Mouse (Mus musculus) embryonic facial prominence, embryonic 14.5 days (tissue): Measurements from ENCODE around the gene Slc22a14. TPM values are rescaled to one million over a fixed set of nuclear protein-coding genes. Genes with fewer than 3 reads are reported as not detected.
A peak's percentile ranks its signal among the peaks of the same experiment; 100 is the strongest.

Experiments used
- ATAC-seq: fragments of 200-750 bp; cut with Nextera tagmentation; 2 replicates; pipeline ENCODE4 v1.8.0; 2017; ENCODE audit warnings: low read depth, moderate number of reproducible peaks, moderate TSS enrichment
- DNase-seq: peaks from one replicate; pipeline ENCODE4 v3.0.0-alpha.2; 2015; ENCODE audit warnings: low spot score
- H3K27ac ChIP-seq: fragments of 300-500 bp; sonication (generic); replicated peaks from 2 replicates; pipeline ENCODE4 v1.5.1; 2014; ENCODE audit warnings: low read depth, mild to moderate bottlenecking, low read length, moderate library complexity
- H3K27me3 ChIP-seq: fragments of 300-500 bp; sonication (generic); replicated peaks from 2 replicates; pipeline ENCODE4 v1.6.1; 2014; ENCODE audit warnings: low read length; ENCODE audit not compliant: control insufficient read depth, insufficient read depth
- H3K36me3 ChIP-seq: fragments of 300-500 bp; sonication (generic); 2 replicates; pipeline ENCODE4 v1.6.1; 2014; ENCODE audit warnings: low read length, mixed read lengths; ENCODE audit not compliant: control insufficient read depth, insufficient read depth
- H3K4me1 ChIP-seq: fragments of 300-500 bp; sonication (generic); 2 replicates; pipeline ENCODE4 v1.6.1; 2014; ENCODE audit warnings: antibody characterized with exemption, low read length; ENCODE audit not compliant: control insufficient read depth, insufficient read depth
- H3K4me2 ChIP-seq: fragments of 300-500 bp; sonication (generic); 2 replicates; pipeline ENCODE4 v1.6.1; 2014; ENCODE audit warnings: low read depth, mild to moderate bottlenecking, low read length, moderate library complexity, mixed read lengths
- H3K4me3 ChIP-seq: fragments of 300-500 bp; sonication (generic); 2 replicates; pipeline ENCODE4 v1.5.1; 2014; ENCODE audit warnings: low read depth, mild to moderate bottlenecking, low read length
- H3K9ac ChIP-seq: fragments of 300-500 bp; sonication (generic); 2 replicates; pipeline ENCODE4 v1.6.1; 2014; ENCODE audit warnings: low read depth, mild to moderate bottlenecking, low read length, moderate library complexity, mixed read lengths
- H3K9me3 ChIP-seq: fragments of 300-500 bp; sonication (generic); 2 replicates; pipeline ENCODE4 v1.6.1; 2016; ENCODE audit warnings: low read length; ENCODE audit not compliant: control insufficient read depth
- WGBS: fragments of 180-500 bp; shearing (Covaris S2); extraction: QIAGEN DNeasy Blood & Tissue Kit; methylation state at CpG from one replicate; pipeline ENCODE4 v1.1.7; 2014; 5-methylcytosine and 5-hydroxymethylcytosine counted together
- polyA plus RNA-seq: library from polyadenylated mRNA; unstranded; fragments of >200 nt; fragmentation: Nextera tagmentation; extraction: Ambion mirVana; gene quantifications from 2 replicates; pipeline ENCODE4 v1.2.1, GENCODE M21; 2014

Gene Slc22a14
- polyA plus RNA-seq, 1 experiment from 2014 or later, result not detected

GRCm38 (mm10) chr9:119254187-119254586 lies 111.2 kb downstream of the Slc22a14 start:
- Histone ChIP-seq H3K36me3 (peaks cover 62% of the 10 kb centered on the region), H3K9ac (no peak overlapping the region), H3K4me2 (no peak overlapping the region), H3K27ac (no peak overlapping the region), H3K4me1 (no peaks in the 10 kb centered on the region), H3K27me3 (no peaks in the 10 kb centered on the region), H3K9me3 (no peaks in the 10 kb centered on the region), H3K4me3 (no peak overlapping the region)
- DNase-seq, result no peak
- WGBS, result 63% methylated on average over 2 of the region's 2 CpGs
- ATAC-seq, result no peak

GRCm38 (mm10) chr9:119247996-119248395 lies 117.4 kb downstream of the Slc22a14 start:
- Histone ChIP-seq H3K9me3 (no peaks in the 10 kb centered on the region), H3K27ac (no peak overlapping the region), H3K27me3 (no peaks in the 10 kb centered on the region), H3K4me3 (no peak overlapping the region), H3K36me3 (peaks cover 41% of the 10 kb centered on the region), H3K4me1 (no peaks in the 10 kb centered on the region), H3K9ac (no peak overlapping the region), H3K4me2 (no peak overlapping the region)
- 76% methylated on average over 5 of the region's 5 CpGs for WGBS
- no peak for DNase-seq
- no peak for ATAC-seq

- ATAC-seq, result no peak
- 74% methylated on average over 5 of the region's 5 CpGs for WGBS
Observed at GRCm38 (mm10) chr9:119246826-119247225, 118.5 kb downstream of the Slc22a14 start.

GRCm38 (mm10) chr9:119243981-119244380 lies 121.4 kb downstream of the Slc22a14 start:
- no peak for ATAC-seq
- Histone ChIP-seq H3K9ac (no peak overlapping the region), H3K36me3 (peaks cover 47% of the 10 kb centered on the region), H3K4me2 (no peak overlapping the region), H3K27ac (no peak overlapping the region), H3K4me1 (no peaks in the 10 kb centered on the region), H3K4me3 (no peak overlapping the region), H3K9me3 (no peaks in the 10 kb centered on the region), H3K27me3 (no peaks in the 10 kb centered on the region)
- WGBS, result 80% methylated on average over 3 of the region's 3 CpGs
- no peak for DNase-seq

More at GRCm38 (mm10) chr9:119246826-119247225, 118.5 kb downstream of the Slc22a14 start:
- H3K9me3 ChIP-seq, result no peaks in the 10 kb centered on the region
- H3K4me1 ChIP-seq, result no peaks in the 10 kb centered on the region
- peaks cover 37% of the 10 kb centered on the region for H3K36me3 ChIP-seq
- no peak overlapping the region for H3K9ac ChIP-seq
- no peaks in the 10 kb centered on the region for H3K27me3 ChIP-seq
- DNase-seq, result peak; percentile 22
- H3K27ac ChIP-seq, result no peak overlapping the region
- no peak overlapping the region for H3K4me2 ChIP-seq
- H3K4me3 ChIP-seq, result no peak overlapping the region

- Histone ChIP-seq H3K27ac (no peak overlapping the region), H3K4me1 (no peaks in the 10 kb centered on the region), H3K4me2 (no peak overlapping the region), H3K9ac (no peak overlapping the region), H3K4me3 (no peak overlapping the region), H3K27me3 (no peaks in the 10 kb centered on the region), H3K36me3 (peaks cover 42% of the 10 kb centered on the region; the same call in 1 of the 2 replicates), H3K9me3 (no peaks in the 10 kb centered on the region)
- 86% methylated on average over 11 of the region's 11 CpGs for WGBS
- ATAC-seq (no peak), DNase-seq (no peak)
Observed at GRCm38 (mm10) chr9:119241169-119241865, 124.0 kb downstream of the Slc22a14 start.

- H3K27ac ChIP-seq, result no peak overlapping the region
- 86% methylated on average over 10 of the region's 10 CpGs for WGBS
- DNase-seq, result peak; percentile 26
- no peak overlapping the region for H3K4me2 ChIP-seq
- peak; percentile 72 for ATAC-seq
- peaks cover 40% of the 10 kb centered on the region; the same call in 1 of the 2 replicates for H3K36me3 ChIP-seq
- no peaks in the 10 kb centered on the region for H3K27me3 ChIP-seq
- no peaks in the 10 kb centered on the region for H3K4me1 ChIP-seq
- H3K9ac ChIP-seq, result no peak overlapping the region
- no peaks in the 10 kb centered on the region for H3K9me3 ChIP-seq
- H3K4me3 ChIP-seq, result no peak overlapping the region
Observed at GRCm38 (mm10) chr9:119240286-119240997, 124.9 kb downstream of the Slc22a14 start.

GRCm38 (mm10) chr9:119239274-119239673 lies 126.1 kb downstream of the Slc22a14 start:
- ATAC-seq (no peak), DNase-seq (no peak)
- H3K4me2 ChIP-seq, result no peak overlapping the region
- no peak overlapping the region for H3K27ac ChIP-seq
- peaks cover 34% of the 10 kb centered on the region; the same call in 1 of the 2 replicates for H3K36me3 ChIP-seq
- 95% methylated on average over 3 of the region's 3 CpGs for WGBS
- no peak overlapping the region for H3K9ac ChIP-seq
- H3K4me1 ChIP-seq, result no peaks in the 10 kb centered on the region
- H3K9me3 ChIP-seq, result no peaks in the 10 kb centered on the region
- no peak overlapping the region for H3K4me3 ChIP-seq
- H3K27me3 ChIP-seq, result no peaks in the 10 kb centered on the region

GRCm38 (mm10) chr9:119238796-119239195 lies 126.6 kb downstream of the Slc22a14 start:
- no peak for ATAC-seq
- Histone ChIP-seq H3K4me1 (no peaks in the 10 kb centered on the region), H3K4me3 (no peak overlapping the region), H3K36me3 (peaks cover 31% of the 10 kb centered on the region; the same call in 1 of the 2 replicates), H3K9me3 (no peaks in the 10 kb centered on the region), H3K9ac (no peak overlapping the region), H3K27ac (no peak overlapping the region), H3K27me3 (no peaks in the 10 kb centered on the region), H3K4me2 (no peak overlapping the region)
- 83% methylated on average over 4 of the region's 4 CpGs for WGBS
- DNase-seq, result no peak
